Mouse (Mus musculus) layer of hippocampus, adult 2 months (tissue): ENCODE measurements around the gene Ankrd37. TPM values are rescaled to one million over a fixed set of nuclear protein-coding genes. Genes with fewer than 3 reads are reported as not detected.

ENCODE experiments used
- DNase-seq, 2 experiments: peaks; one replicate each; pipeline ENCODE4 v3.0.0; 2022; ENCODE audit warnings: low spot score in 2 of 2
- H3K27ac ChIP-seq: fragments of 200-600 bp; 2 replicates; pipeline ENCODE4 v1.8.1; 2022
- H3K4me3 ChIP-seq: fragments of 200-600 bp; 2 replicates; pipeline ENCODE4 v1.8.1; 2022; ENCODE audit warnings: mild to moderate bottlenecking
- CTCF ChIP-seq: fragments of 200-600 bp; conservative IDR thresholded peaks from 2 replicates; pipeline ENCODE4 v1.8.1; 2022; ENCODE audit warnings: antibody characterized with exemption, mild to moderate bottlenecking, moderate library complexity
- total RNA-seq, 2 experiments: library from RNA; stranded (reverse); gene quantifications; 2 replicates each; pipeline ENCODE4 v1.2.3; 2021

Gene Ankrd37
- total RNA-seq, 2 experiments from 2014 or later: 9.1 to 11.2 TPM

DNA sequence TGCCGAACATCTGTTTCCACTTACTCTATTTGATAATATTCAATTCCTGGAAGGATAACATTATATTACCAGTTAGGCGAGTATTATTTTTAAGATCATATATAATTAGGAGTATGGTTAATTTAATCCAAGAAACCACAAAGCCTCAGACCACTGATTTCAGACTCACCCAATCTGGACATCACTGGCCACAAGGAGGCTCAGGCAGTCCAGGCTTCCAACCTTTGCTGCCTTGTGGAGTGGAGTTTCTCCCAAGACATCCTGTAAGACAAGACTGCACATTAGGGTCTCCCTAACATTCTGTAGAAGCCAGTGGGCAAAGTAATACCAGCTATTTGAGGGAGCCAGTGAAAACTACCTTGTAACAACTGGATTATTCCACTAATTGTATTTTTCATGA, 7.3 kb downstream of the Ankrd37 start:
- TF ChIP-seq CTCF: peak; percentile 55
- DNase-seq: no peak
- peak overlapping the region; percentile 6; the same call in 1 of the 2 replicates for H3K4me3 ChIP-seq
- H3K27ac ChIP-seq: no peak overlapping the region

DNA sequence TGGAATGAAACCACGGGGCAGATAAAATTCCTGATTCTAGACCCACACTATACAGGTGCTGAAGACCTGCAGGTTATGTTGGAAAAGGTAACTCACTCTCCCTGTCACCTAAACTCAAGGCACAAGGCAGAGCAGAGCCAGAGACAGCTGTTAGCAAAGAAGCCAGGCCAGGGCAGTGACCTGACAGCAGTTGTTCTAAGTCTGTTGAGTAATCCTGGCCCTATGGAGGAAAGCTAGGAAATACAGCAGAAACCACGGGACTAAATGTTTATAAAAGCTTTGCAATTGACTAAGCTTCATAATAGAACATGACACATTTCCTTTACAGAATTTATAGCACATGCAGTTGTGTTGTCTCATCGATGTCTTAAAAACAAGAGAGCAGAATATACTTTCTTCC, 9.9 kb downstream of the Ankrd37 start:
- Histone ChIP-seq H3K4me3 (no peak overlapping the region), H3K27ac (no peak overlapping the region)
- DNase-seq: no peak
- no peak for TF ChIP-seq CTCF

DNA sequence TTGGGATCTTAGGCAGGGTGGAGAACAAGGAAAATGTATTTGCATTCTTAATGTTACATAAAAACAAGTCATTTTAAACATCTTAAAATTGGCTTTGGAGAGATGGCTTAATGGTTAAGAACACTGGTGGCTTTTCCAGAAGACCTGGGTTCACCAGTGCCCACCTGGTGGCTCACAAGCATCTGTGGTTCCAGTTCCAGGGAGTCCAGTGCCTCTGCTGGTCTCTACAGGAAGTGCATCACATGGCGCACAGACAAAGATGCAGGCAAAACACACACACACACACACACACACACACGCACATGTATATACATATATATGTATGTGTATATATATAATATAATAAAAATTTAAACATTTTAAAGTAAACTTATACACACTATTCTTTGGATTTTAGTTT, 11.4 kb downstream of the Ankrd37 start:
- H3K4me3 ChIP-seq: no peak overlapping the region
- peak; percentile 64 for TF ChIP-seq CTCF
- no peak overlapping the region for H3K27ac ChIP-seq
- DNase-seq: no peak

DNA sequence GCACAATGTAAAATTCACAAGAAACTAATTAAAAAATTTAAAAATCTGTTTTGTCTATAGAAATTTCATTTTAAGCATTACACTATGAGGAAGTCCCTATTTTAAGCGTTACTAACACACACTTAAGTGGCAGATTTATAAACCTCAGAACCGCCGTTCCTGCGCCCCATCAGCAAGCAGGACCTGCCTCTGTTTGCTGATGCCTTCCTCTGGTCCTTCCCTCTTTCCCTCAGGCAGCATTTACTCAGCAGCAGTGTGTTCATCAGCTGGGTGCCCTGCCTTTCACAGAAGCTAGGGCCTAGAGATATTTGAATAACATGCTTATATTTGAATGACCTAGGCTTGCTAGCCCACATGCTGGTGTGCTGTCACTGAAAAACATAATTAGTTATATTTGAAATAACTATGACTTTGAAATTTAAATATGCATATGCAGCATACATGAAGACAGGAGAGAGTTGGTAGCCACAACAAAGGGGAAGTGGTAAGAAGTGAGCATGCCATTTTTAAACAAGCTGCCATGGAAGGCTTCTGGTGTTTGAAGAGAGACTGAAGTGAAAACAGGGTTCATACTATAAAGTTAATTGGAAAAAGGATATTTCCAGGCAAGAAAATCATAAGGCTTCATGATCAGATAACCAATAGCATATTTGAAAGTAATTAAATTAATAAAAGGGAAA, 14.7 kb downstream of the Ankrd37 start:
- TF ChIP-seq CTCF: no peak
- Histone ChIP-seq H3K27ac (no peak overlapping the region), H3K4me3 (no peak overlapping the region)
- no peak for DNase-seq

DNA sequence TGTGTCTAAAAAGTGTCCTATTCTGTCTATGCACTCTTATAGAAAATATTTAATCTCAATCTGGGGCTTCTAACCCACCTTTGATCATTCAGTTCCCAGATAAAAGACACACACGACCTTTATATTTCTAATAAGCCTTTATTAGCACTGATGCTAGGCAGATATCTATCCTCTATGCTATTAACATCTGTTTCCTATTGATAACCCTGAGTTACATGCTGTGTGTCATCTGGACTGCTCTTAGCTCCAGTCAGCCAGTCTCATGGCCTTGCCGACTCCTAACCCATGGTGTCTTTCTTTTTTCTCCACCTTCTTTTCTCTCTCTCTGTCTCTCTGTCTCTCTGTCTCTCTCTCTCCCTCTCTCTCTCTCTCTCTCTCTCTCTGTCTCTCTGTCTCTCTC, 17.3 kb downstream of the Ankrd37 start:
- TF ChIP-seq CTCF: no peak
- no peak for DNase-seq
- no peak overlapping the region for H3K4me3 ChIP-seq
- H3K27ac ChIP-seq: no peak overlapping the region

DNA sequence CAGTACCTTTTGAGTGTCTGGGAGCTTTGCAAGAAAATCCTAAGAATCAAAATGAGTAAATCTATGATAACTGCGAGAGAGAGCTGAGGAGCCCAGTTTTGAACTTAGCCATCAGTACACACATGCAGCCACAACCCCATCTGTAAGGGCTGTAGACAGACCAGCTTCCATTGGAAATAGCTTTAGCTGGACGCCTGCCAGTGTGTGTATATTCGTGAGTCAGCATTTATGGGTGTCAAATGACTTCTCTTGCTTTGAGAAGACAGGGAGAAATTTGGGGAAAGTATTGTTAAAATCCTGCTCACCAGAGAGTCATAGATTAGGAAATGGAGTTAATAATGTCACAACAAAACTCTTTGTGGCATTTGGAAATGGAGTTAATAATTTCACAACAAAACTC, 18.8 kb downstream of the Ankrd37 start:
- Histone ChIP-seq H3K4me3 (no peak overlapping the region), H3K27ac (no peak overlapping the region)
- no peak for DNase-seq
- TF ChIP-seq CTCF: no peak

DNA sequence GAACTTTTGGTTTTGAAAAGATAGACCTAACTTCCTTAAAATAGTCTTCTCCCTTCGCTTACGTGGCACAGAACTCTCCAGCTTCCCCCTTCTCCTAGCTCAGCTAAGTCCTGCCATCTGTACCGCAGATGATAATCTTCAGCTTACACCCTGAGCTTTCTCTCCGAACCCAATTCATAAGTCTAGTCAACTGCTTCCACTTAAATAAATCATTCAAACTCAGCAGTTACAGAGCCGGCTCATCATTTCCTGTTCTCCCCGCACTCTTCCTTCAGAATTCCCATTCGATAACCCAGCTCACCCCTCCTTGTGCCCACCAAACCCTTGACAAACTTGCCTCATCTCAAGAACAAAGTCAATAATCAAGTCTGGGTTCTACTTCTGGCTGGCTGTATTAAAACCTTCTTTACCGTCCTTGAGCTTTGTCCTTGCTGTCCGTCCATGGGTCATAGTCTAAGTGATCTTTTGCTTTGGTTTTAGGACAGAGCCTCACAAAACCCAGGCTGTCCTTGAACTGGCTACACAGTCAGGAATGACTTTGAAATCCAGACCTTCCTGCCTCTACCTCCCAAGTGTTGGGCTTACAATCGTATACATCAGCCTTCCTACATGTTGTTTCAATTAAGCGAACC, 29.6 kb downstream of the Ankrd37 start:
- Histone ChIP-seq H3K27ac (peak overlapping the region; percentile 81), H3K4me3 (peak overlapping the region; percentile 73)
- DNase-seq: no peak
- TF ChIP-seq CTCF: no peak

DNA sequence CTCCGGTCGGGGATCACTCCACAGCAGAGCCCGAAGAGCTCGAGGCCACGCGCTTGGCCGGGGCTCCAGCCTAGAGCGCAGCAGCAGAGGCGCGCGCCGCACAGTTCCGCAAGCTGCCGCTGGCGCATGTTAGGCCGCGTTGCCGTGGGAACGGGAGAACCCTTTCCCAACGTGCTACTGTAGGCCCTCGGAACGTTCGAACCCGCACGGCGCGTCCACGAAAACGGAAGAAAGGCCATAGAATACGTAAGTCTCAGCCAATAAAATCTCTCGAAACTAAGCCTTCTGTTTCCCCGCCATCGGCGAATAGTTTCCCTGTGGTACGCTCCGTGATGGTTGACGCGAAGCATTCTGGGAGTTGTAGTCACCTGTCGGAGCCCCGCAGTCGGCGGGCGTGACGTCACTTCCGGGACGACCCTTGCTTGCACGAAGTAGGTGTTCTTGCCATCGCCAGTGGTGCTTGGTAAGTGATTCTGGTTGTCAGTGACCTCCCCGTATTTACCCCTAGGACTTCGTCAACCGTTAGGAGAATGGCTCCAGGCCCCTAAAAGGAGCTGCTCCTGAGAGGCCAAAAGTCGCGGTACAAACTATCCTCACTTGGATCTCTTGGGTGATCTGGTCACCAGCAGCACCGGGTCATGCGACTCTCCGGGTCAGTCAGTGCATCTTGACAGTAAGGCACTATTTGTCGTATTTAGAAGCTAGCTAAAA, 30.2 kb downstream of the Ankrd37 start, which contains the start of the genes 1700029J07Rik and Ufsp2:
Gene 1700029J07Rik (minus strand): TSS at position 127 of the 711 bp plus-strand sequence.
Gene Ufsp2 (plus strand): TSS at position 403 of the 711 bp plus-strand sequence.
- peak; percentile 79 for TF ChIP-seq CTCF
- peak; percentile 97 to 98 for DNase-seq
- Histone ChIP-seq H3K4me3 (peak within 1 kb of the TSS; percentile 73), H3K27ac (peak within 1 kb of the TSS; percentile 81)

DNA sequence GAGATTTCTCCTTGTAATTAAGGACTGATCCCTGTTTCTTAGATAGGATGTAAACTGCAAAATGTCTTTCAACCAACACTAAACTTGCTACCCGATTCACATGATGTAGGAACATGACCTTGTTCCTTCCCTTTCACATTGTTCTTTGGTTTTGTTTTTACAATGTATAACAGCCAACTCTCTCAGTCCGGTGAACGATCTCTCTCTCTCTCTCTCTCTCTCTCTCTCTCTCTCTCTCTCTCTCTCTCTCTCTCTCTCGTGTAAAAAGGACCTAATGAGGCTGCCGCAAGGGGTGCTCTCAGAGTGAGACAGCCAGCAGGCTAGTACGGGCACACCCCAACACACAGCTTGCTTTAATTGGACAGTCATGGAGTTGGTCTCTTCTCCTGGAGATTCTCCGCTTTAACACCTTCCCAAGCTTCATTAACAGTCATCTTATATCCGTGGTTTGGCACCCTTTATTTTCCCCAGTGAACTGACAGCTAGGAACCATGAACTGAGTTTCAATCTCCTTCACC, 31.5 kb downstream of the Ankrd37 start:
- TF ChIP-seq CTCF: no peak
- DNase-seq: no peak
- H3K27ac ChIP-seq: no peak overlapping the region
- H3K4me3 ChIP-seq: no peak overlapping the region; the same call in 1 of the 2 replicates

DNA sequence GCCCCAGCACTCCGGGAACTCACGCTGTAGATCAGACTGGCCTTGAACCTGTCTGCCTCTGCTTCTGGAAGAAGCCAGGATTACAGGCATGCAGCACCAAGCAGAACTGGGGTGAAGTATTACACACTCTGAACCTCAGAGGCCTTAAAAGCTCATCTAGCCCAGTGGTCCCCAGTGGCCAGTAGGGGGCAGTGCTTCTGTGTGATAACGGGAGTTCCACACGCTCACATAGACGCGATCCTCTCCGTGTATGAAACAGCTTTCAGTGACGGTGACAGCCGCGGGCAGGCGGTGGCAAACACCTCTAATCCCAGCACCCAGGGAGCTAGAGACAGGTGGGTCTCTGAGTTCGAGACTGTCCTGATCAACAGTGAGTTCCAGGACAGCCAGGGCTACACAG, 34.6 kb downstream of the Ankrd37 start:
- H3K27ac ChIP-seq: no peak overlapping the region
- TF ChIP-seq CTCF: peak; percentile 36
- DNase-seq: no peak
- no peak overlapping the region for H3K4me3 ChIP-seq

DNA sequence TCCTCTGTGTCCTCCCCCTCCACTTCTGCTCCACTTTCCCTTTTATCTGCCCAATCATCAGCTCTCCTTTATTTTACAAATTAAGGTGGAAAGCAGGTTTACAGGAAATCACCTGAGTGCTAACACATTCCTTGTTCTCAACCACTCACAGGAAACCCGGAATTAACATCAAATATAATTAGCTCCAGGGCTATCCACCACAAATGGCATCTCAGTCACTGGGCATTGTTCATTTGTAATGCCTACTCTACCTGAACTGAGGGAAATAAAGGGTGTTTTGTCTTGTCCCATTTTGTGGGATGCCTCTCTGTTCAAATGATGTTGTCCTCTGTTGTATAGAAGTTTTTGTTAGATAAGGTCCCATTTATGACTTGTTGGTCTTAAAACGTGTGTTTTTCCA, 54.9 kb downstream of the Ankrd37 start:
- Histone ChIP-seq H3K4me3 (no peak overlapping the region), H3K27ac (no peak overlapping the region)
- TF ChIP-seq CTCF: no peak
- DNase-seq: no peak

Other genes with a start within 250 kb of the Ankrd37 start
- 1 to 10 TPM in 1 of 2 experiments, under 1 TPM in 1; 1.00 to 1.2 TPM for gene Pdlim3, start 120.2 kb downstream of the Ankrd37 start, total RNA-seq
- gene Ccdc110, start 71.1 kb downstream of the Ankrd37 start, total RNA-seq: under 1 TPM; 0.61 to 0.69 TPM
- gene 1700029J07Rik, start 30.5 kb downstream of the Ankrd37 start, total RNA-seq: 1 to 10 TPM; 2.4 to 3.3 TPM
- gene Ufsp2, start 30.2 kb downstream of the Ankrd37 start, total RNA-seq: 10 to 100 TPM; 48.2 to 51.3 TPM
- under 1 TPM in 1 of 2 experiments, not detected in 1; 0.29 TPM for gene Lrp2bp, start 6.4 kb downstream of the Ankrd37 start, total RNA-seq
- gene Cfap97, start 146.1 kb upstream of the Ankrd37 start, total RNA-seq: 10 to 100 TPM; 25.2 to 26.2 TPM
- 10 to 100 TPM; 41.8 to 45.3 TPM for gene Snx25, start 146.5 kb upstream of the Ankrd37 start, total RNA-seq
- gene Slc25a4, start 205.6 kb upstream of the Ankrd37 start, total RNA-seq: 100 to 1,000 TPM; 549 to 572 TPM